Mouse (Mus musculus) CH12.LX (cell line): ENCODE measurements around the gene Arpc1b. TPM values are rescaled to one million over a fixed set of nuclear protein-coding genes. Genes with fewer than 3 reads are reported as not detected.

Experiments used
- DNase-seq: peaks from one replicate; pipeline ENCODE4 v3.0.0-alpha.2; 2013; ENCODE audit errors: extremely low read depth
- H3K27ac ChIP-seq: 2 replicates; pipeline ENCODE4 v1.5.1; 2012; ENCODE audit warnings: low read depth, mild to moderate bottlenecking, control low read depth, moderate library complexity; ENCODE audit not compliant: insufficient read depth
- H3K27me3 ChIP-seq: replicated peaks from 2 replicates; pipeline ENCODE3; 2012; ENCODE audit warnings: inconsistent platforms
- H3K36me3 ChIP-seq, 2 experiments: replicated peaks in 1 of 2; 2 replicates each; pipeline versions ENCODE3 to v1.6.1; 2012; ENCODE audit warnings: inconsistent platforms in 1 of 2, low read length in 1 of 2, mild to moderate bottlenecking in 1 of 2, mixed read lengths in 1 of 2, moderate library complexity in 1 of 2; ENCODE audit not compliant: control insufficient read depth in 1 of 2, insufficient read depth in 1 of 2
- H3K4me1 ChIP-seq, 2 experiments: 2 replicates each; pipeline ENCODE4 v1.6.1; 2012; ENCODE audit warnings: inconsistent platforms in 1 of 2, moderate library complexity in 1 of 2; ENCODE audit not compliant: insufficient read depth in 2 of 2, control insufficient read depth in 1 of 2
- H3K4me2 ChIP-seq: 2 replicates; pipeline ENCODE4 v1.6.1; 2012; ENCODE audit warnings: low read depth, mild to moderate bottlenecking, control low read depth; ENCODE audit not compliant: poor library complexity, insufficient read depth, severe bottlenecking
- H3K4me3 ChIP-seq, 3 experiments: fragments of 150-350 bp in 1 of 3; sonication (generic) in 1 of 3; replicated peaks in 1 of 3; 2 replicates each; pipeline versions ENCODE3 to v1.5.1; 2011 to 2012; ENCODE audit warnings: low read depth in 2 of 3, low read length in 2 of 3, mild to moderate bottlenecking in 2 of 3, moderate library complexity in 2 of 3, control low read depth in 1 of 3, improper control_type of control experiment in 1 of 3, inconsistent platforms in 1 of 3, mixed read lengths in 1 of 3; ENCODE audit not compliant: poor library complexity in 1 of 3
- H3K79me2 ChIP-seq: replicated peaks from 2 replicates; pipeline ENCODE4 v1.6.1; 2012; ENCODE audit warnings: mild to moderate bottlenecking, moderate library complexity; ENCODE audit not compliant: control insufficient read depth, poor library complexity, insufficient read depth, severe bottlenecking; ENCODE audit errors: extremely low read depth
- H3K9ac ChIP-seq: 2 replicates; pipeline ENCODE4 v1.6.1; 2012; ENCODE audit warnings: low read depth, mild to moderate bottlenecking, control low read depth, moderate library complexity; ENCODE audit not compliant: insufficient read depth
- H3K9me3 ChIP-seq: replicated peaks from 2 replicates; pipeline ENCODE3; 2012; ENCODE audit warnings: low read length, inconsistent platforms, mixed read lengths
- BHLHE40 ChIP-seq: IDR thresholded peaks from 2 replicates; pipeline ENCODE4 v1.6.1; 2011; ENCODE audit warnings: mild to moderate bottlenecking, low read depth, low read length, improper control_type of control experiment
- CHD1 ChIP-seq: IDR thresholded peaks from 2 replicates; pipeline ENCODE4 v1.6.1; 2012; ENCODE audit warnings: low read depth, low read length, improper control_type of control experiment, inconsistent platforms
- CHD2 ChIP-seq: IDR thresholded peaks from 2 replicates; pipeline ENCODE4 v1.6.1; 2011; ENCODE audit warnings: low read length, improper control_type of control experiment
- CTCF ChIP-seq, 2 experiments: IDR thresholded peaks in 1 of 2; conservative IDR thresholded peaks in 1 of 2; 2 replicates each; pipeline ENCODE4 v1.5.1; 2011 to 2012; ENCODE audit warnings: low read depth in 2 of 2, low read length in 2 of 2, improper control_type of control experiment in 1 of 2, inconsistent platforms in 1 of 2, mild to moderate bottlenecking in 1 of 2, moderate library complexity in 1 of 2
- ETS1 ChIP-seq: conservative IDR thresholded peaks from 2 replicates; pipeline ENCODE4 v1.6.1; 2012; ENCODE audit warnings: low read depth, mild to moderate bottlenecking, inconsistent platforms, low read length, improper control_type of control experiment, moderate library complexity
- IRF4 ChIP-seq: IDR thresholded peaks from 2 replicates; pipeline ENCODE4 v1.6.1; 2014; ENCODE audit warnings: low read depth, mild to moderate bottlenecking, inconsistent platforms, low read length, improper control_type of control experiment
- JUND ChIP-seq: conservative IDR thresholded peaks from 2 replicates; pipeline ENCODE4 v1.6.1; 2011; ENCODE audit warnings: low read depth, low read length, improper control_type of control experiment
- KAT2A ChIP-seq: IDR thresholded peaks from 2 replicates; pipeline ENCODE4 v1.6.1; 2012; ENCODE audit warnings: low read length, improper control_type of control experiment, inconsistent platforms; ENCODE audit not compliant: insufficient replicate concordance
- MAX ChIP-seq: IDR thresholded peaks from 2 replicates; pipeline ENCODE4 v1.6.1; 2011; ENCODE audit warnings: low read length, improper control_type of control experiment
- MAZ ChIP-seq: IDR thresholded peaks from 2 replicates; pipeline ENCODE4 v1.6.1; 2012; ENCODE audit warnings: low read depth, mild to moderate bottlenecking, inconsistent platforms, low read length, improper control_type of control experiment, moderate library complexity
- MXI1 ChIP-seq: IDR thresholded peaks from 2 replicates; pipeline ENCODE4 v1.6.1; 2011; ENCODE audit warnings: mild to moderate bottlenecking, low read depth, low read length, improper control_type of control experiment
- MYC ChIP-seq: IDR thresholded peaks from 2 replicates; pipeline ENCODE4 v1.6.1; 2011; ENCODE audit warnings: low read depth, mild to moderate bottlenecking, improper control_type of control experiment, low read length
- NRF1 ChIP-seq: IDR thresholded peaks from 2 replicates; pipeline ENCODE4 v1.6.1; 2014; ENCODE audit warnings: low read depth, mild to moderate bottlenecking, inconsistent platforms, low read length, improper control_type of control experiment, moderate library complexity
- RAD21 ChIP-seq: IDR thresholded peaks from 2 replicates; pipeline ENCODE4 v1.6.1; 2011; ENCODE audit warnings: low read depth, mild to moderate bottlenecking, low read length, improper control_type of control experiment, moderate library complexity
- RCOR1 ChIP-seq: conservative IDR thresholded peaks from 2 replicates; pipeline ENCODE4 v1.6.1; 2012; ENCODE audit warnings: low read depth, mild to moderate bottlenecking, inconsistent platforms, low read length, improper control_type of control experiment
- TCF12 ChIP-seq: IDR thresholded peaks from 2 replicates; pipeline ENCODE4 v1.6.1; 2014; ENCODE audit warnings: low read depth, mild to moderate bottlenecking, inconsistent platforms, low read length, improper control_type of control experiment
- USF1 ChIP-seq: IDR thresholded peaks from 2 replicates; pipeline ENCODE4 v1.6.1; 2014; ENCODE audit warnings: low read depth, mild to moderate bottlenecking, inconsistent platforms, low read length, improper control_type of control experiment
- ZC3H11A ChIP-seq: IDR thresholded peaks from 2 replicates; pipeline ENCODE4 v1.6.1; 2012; ENCODE audit warnings: low read depth, mild to moderate bottlenecking, inconsistent platforms, low read length, improper control_type of control experiment
- ZMIZ1 ChIP-seq: IDR thresholded peaks from 2 replicates; pipeline ENCODE4 v1.6.1; 2012; ENCODE audit warnings: low read depth, mild to moderate bottlenecking, inconsistent platforms, low read length, improper control_type of control experiment
- dilution Hi-C: fragments of 300-500 bp; cut with MboI; formaldehyde crosslinking; loops from 2 replicates; pipeline ENCODE4 v1.14.3; 2020; ENCODE audit warnings: low sequenced_read_pairs; ENCODE audit not compliant: extremely low pct_unique_long_range_greater_than_20kb, extremely low pct_ligation_motif_present
- in situ Hi-C: fragments of 300-500 bp; cut with MboI; formaldehyde crosslinking; loops from 3 replicates; pipeline ENCODE4 v1.14.3; 2019; ENCODE audit warnings: low sequenced_read_pairs, low pct_ligation_motif_present, low pct_unique_long_range_greater_than_20kb, mixed read lengths
- polyA plus RNA-seq: library from polyadenylated mRNA; unstranded; fragments of >175 nt; gene quantifications from 2 replicates; pipeline ENCODE4 v1.2.1, GENCODE M21; 2012; ENCODE audit warnings: low read depth; ENCODE audit not compliant: insufficient read length
- total RNA-seq, 2 experiments: library from RNA; depleted of rRNA; stranded (reverse); fragments of 300-350 nt in 1 of 2; fragments of >200 nt in 1 of 2; gene quantifications; 2 replicates each; pipeline ENCODE4 v1.2.3; 2012 to 2014

The Arpc1b gene
- total and polyA plus RNA-seq, 3 experiments = 330 to 516 (median 441) TPM

DNA sequence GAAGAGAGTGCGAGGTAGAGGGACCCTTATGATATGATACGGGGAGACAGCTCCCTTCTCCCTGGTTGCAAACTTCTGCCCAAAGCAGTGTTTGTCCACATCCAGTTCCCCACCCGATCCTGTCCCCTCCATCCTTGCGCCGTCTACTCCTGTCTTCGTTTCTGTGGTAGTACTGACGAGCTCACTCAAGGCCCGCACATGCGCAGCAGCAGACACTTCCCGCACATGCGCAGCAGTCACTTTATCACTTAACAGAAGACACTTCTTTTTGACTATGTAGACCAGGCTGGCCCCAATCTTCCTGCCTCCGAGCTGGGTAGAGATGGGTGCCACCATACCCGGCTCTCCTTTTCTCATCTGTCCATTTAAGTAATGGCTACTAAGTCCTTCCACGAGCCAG, 47.3 kb downstream of the Arpc1b start:
- no peak for DNase-seq
- H3K4me2 ChIP-seq = no peak overlapping the region
- peaks cover 64 to 78% of the 10 kb centered on the region in 2 experiments for H3K36me3 ChIP-seq
- H3K27me3 ChIP-seq = no peaks in the 10 kb centered on the region
- no peak overlapping the region for H3K9ac ChIP-seq
- no peak for TF ChIP-seq JUND
- TF ChIP-seq CHD1 = no peak
- TF ChIP-seq KAT2A = no peak
- TF ChIP-seq MAX = no peak
- no peak for TF ChIP-seq BHLHE40
- TF ChIP-seq RCOR1 = no peak
- no peak for TF ChIP-seq RAD21
- TF ChIP-seq MXI1 = no peak
- no peak for TF ChIP-seq ZMIZ1
- no peak for TF ChIP-seq USF1
- no peak for TF ChIP-seq MYC
- no peak for TF ChIP-seq CTCF (conservative IDR thresholded peaks at IDR 0.05 in 1 of 2, IDR thresholded peaks at IDR 0.05 in 1 of 2; ENCODE audit: low read depth in 2 of 2, low read length in 2 of 2)
- TF ChIP-seq CHD2 = no peak
- TF ChIP-seq ZC3H11A = no peak
- H3K4me1 ChIP-seq = peaks cover 0 to 5% of the 10 kb centered on the region in 2 experiments; a peak in 2 of 4 replicates
- dilution Hi-C loops (no loop called here), in situ Hi-C loops (no loop called here)
- no peaks in the 10 kb centered on the region for H3K9me3 ChIP-seq
- no peak overlapping the region for H3K4me3 ChIP-seq
- H3K27ac ChIP-seq = no peak overlapping the region
- peaks cover 9% of the 10 kb centered on the region for H3K79me2 ChIP-seq

DNA sequence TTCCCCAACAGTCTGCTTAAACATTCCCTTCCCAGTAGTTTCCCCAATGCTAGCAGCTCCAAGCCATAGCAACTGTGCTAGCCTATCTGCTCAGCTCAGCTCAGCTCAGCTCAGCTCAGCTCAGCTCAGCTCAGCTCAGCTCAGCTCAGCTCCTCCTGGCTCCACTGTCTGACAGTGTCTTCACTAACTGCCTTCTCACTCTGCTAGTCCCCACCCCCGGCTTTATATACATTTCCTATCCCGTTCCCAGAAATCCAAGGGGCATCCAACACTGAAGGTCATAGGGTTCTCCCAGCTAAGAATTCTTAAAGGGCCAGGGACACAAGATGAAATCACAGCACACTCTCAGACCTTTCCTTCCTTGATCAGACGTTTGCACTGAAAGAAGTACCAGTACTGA, 50.7 kb downstream of the Arpc1b start:
- in situ Hi-C loops = no loop called here
- no peak overlapping the region for H3K4me3 ChIP-seq
- H3K36me3 ChIP-seq = peaks cover 41 to 56% of the 10 kb centered on the region in 2 experiments
- no peak overlapping the region for H3K4me2 ChIP-seq
- no peak overlapping the region for H3K27ac ChIP-seq
- H3K9me3 ChIP-seq = no peaks in the 10 kb centered on the region
- dilution Hi-C loops = no loop called here
- TF ChIP-seq NRF1 (no peak), ETS1 (no peak), USF1 (no peak), RCOR1 (no peak), MAZ (no peak), ZC3H11A (no peak), IRF4 (no peak), TCF12 (no peak), MYC (no peak), BHLHE40 (no peak)
- H3K79me2 ChIP-seq = peaks cover 34% of the 10 kb centered on the region
- H3K4me1 ChIP-seq = peaks cover 4 to 16% of the 10 kb centered on the region in 2 experiments
- no peaks in the 10 kb centered on the region for H3K27me3 ChIP-seq
- DNase-seq = no peak
- H3K9ac ChIP-seq = no peak overlapping the region
